11 mouse cellular contexts compared by ENCODE assay signal in genomic region chr1:169051085-169051862, GRCm38 (mm10).
DNase-seq lines count a peak whose midpoint lies in the region; ATAC-seq and TF ChIP-seq lines count a peak whose summit lies in the region.
"Had no signal": no experiment of that assay in that cellular context is flagged by ENCODE, and none has a peak within 500 bp of the region (broad histone marks: within the 10 kb centered on the region; RNA-seq: fewer than 3 reads in every experiment).

No protein-coding gene starts in this region.

- no peak overlapping the region for H3K27ac ChIP-seq in kidney, adult 2 months (ENCODE audit: insufficient read depth, low read depth, low read length)
- no peak overlapping the region for H3K27ac ChIP-seq in kidney, embryonic 15.5 days
- no peak overlapping the region for H3K27ac ChIP-seq in forebrain, embryonic 15.5 days (replicated peaks)
- H3K27ac ChIP-seq in limb, embryonic 11.5 days (replicated peaks; ENCODE audit: low read depth, low read length): no peak overlapping the region
- H3K27ac ChIP-seq: liver, embryonic 14.5 days had no signal

- TF ChIP-seq POLR2A in kidney, adult 2 months (IDR thresholded peaks at IDR 0.05; ENCODE audit: low read depth, low read length): no peak

- H3K4me2 ChIP-seq in kidney, embryonic 15.5 days: no peak overlapping the region
- H3K4me2 ChIP-seq in forebrain, embryonic 15.5 days (replicated peaks): peak overlapping the region; percentile 27
- H3K4me2 ChIP-seq in limb, embryonic 11.5 days (ENCODE audit: low read depth, severe bottlenecking): no peak overlapping the region
- H3K4me2 ChIP-seq: heart, embryonic 11.5 days had no signal

- no peak for TF ChIP-seq CTCF in kidney, adult 2 months (conservative IDR thresholded peaks at IDR 0.05; ENCODE audit: insufficient read depth, insufficient read length, low read depth, low read length)

- H3K27me3 ChIP-seq in kidney, adult 2 months (replicated peaks; ENCODE audit: control insufficient read depth, insufficient read depth, low read length): no peaks in the 10 kb centered on the region
- H3K27me3 ChIP-seq in kidney, embryonic 15.5 days: no peaks in the 10 kb centered on the region
- no peaks in the 10 kb centered on the region for H3K27me3 ChIP-seq in forebrain, embryonic 15.5 days
- H3K27me3 ChIP-seq in limb, embryonic 11.5 days (ENCODE audit: control insufficient read depth, insufficient read depth, low read length): no peaks in the 10 kb centered on the region

- peaks cover 11% of the 10 kb centered on the region for H3K4me1 ChIP-seq in kidney, adult 2 months (ENCODE audit: control insufficient read depth, insufficient read depth, low read length)
- H3K4me1 ChIP-seq in kidney, embryonic 15.5 days: 0 out of 2 replicates have a peak, but pooled peaks cover 3% of the 10 kb centered on the region
- no peaks in the 10 kb centered on the region for H3K4me1 ChIP-seq in forebrain, embryonic 15.5 days
- H3K4me1 ChIP-seq in limb, embryonic 11.5 days (ENCODE audit: control insufficient read depth, insufficient read depth, low read length): 0 out of 2 replicates have a peak, but pooled peaks cover 4% of the 10 kb centered on the region

- no peak for ATAC-seq in kidney, embryonic 15.5 days (replicated peaks; ENCODE audit: low FRiP score)
- peak; percentile 84 for ATAC-seq in forebrain, embryonic 15.5 days (replicated peaks)
- ATAC-seq in limb, embryonic 11.5 days (ENCODE audit: insufficient number of reproducible peaks, low FRiP score, low TSS enrichment, low read depth): no peak

- DNase-seq in kidney, adult 2 months: peak; percentile 51
- DNase-seq in limb, embryonic 11.5 days (ENCODE audit: low spot score): peak; percentile 31
- DNase-seq in retina, embryonic 14.5 days (ENCODE audit: low spot score): peak; percentile 65
- no peak for DNase-seq in testis, postnatal 10 days (ENCODE audit: low spot score)
- no peak for DNase-seq in cerebellum, adult 9-11 months
- no peak for DNase-seq in layer of hippocampus, adult 18-20 months (ENCODE audit: low spot score in 2 of 2)
- DNase-seq: B cell, adult 2 months had no signal

- WGBS in kidney, adult 2 months: 44% methylated on average over 11 of the region's 11 CpGs
- 33% methylated on average over 11 of the region's 11 CpGs for WGBS in kidney, embryonic 15.5 days
- 22% methylated on average over 11 of the region's 11 CpGs for WGBS in forebrain, embryonic 15.5 days
- 19% methylated on average over 11 of the region's 11 CpGs for WGBS in limb, embryonic 11.5 days

- H3K4me3 ChIP-seq in kidney, adult 2 months (ENCODE audit: insufficient read depth, low read depth, low read length): no peak overlapping the region
- no peak overlapping the region for H3K4me3 ChIP-seq in kidney, embryonic 15.5 days (replicated peaks)
- H3K4me3 ChIP-seq in forebrain, embryonic 15.5 days: no peak overlapping the region
- no peak overlapping the region for H3K4me3 ChIP-seq in limb, embryonic 11.5 days (ENCODE audit: low read depth, low read length)

- no peaks in the 10 kb centered on the region for H3K36me3 ChIP-seq in kidney, adult 2 months (ENCODE audit: control insufficient read depth, insufficient read depth, low read length)
- H3K36me3 ChIP-seq in kidney, embryonic 15.5 days: no peaks in the 10 kb centered on the region
- no peaks in the 10 kb centered on the region for H3K36me3 ChIP-seq in forebrain, embryonic 15.5 days
- no peaks in the 10 kb centered on the region for H3K36me3 ChIP-seq in limb, embryonic 11.5 days (ENCODE audit: control insufficient read depth, insufficient read depth, low read length)

- no peak overlapping the region for H3K9ac ChIP-seq in kidney, embryonic 15.5 days
- no peak overlapping the region for H3K9ac ChIP-seq in forebrain, embryonic 15.5 days (replicated peaks)
- no peak overlapping the region for H3K9ac ChIP-seq in limb, embryonic 11.5 days (ENCODE audit: low read length)
- H3K9ac ChIP-seq: liver, embryonic 14.5 days had no signal

- H3K9me3 ChIP-seq in kidney, embryonic 15.5 days (replicated peaks): no peaks in the 10 kb centered on the region
- no peaks in the 10 kb centered on the region for H3K9me3 ChIP-seq in forebrain, embryonic 15.5 days
- no peaks in the 10 kb centered on the region for H3K9me3 ChIP-seq in limb, embryonic 11.5 days (ENCODE audit: control insufficient read depth, low read length)

Comparison
In these comparisons a context has a peak if more than half of its experiments do, and no peak if none do; other contexts are left out.
1. DNase-seq: peak in kidney, adult 2 months (single experiment), limb, embryonic 11.5 days (single experiment) and retina, embryonic 14.5 days (single experiment); none in testis, postnatal 10 days (single experiment), cerebellum, adult 9-11 months (single experiment) and layer of hippocampus, adult 18-20 months (0 of 2).